In genomic region chr5:134571730-134572507, GRCm38 (mm10) we compare ENCODE assay signal across 8 mouse cellular contexts. TPM values are rescaled to one million over a fixed set of nuclear protein-coding genes. Genes with fewer than 3 reads are reported as not detected.
A peak's percentile ranks its signal among the peaks of the same experiment; 100 is the strongest.
DNase-seq lines count a peak whose midpoint lies in the region; ATAC-seq and TF ChIP-seq lines count a peak whose summit lies in the region.

No protein-coding gene starts in this region.

- no peaks in the 10 kb centered on the region for H3K36me3 ChIP-seq in embryonic facial prominence, embryonic 11.5 days (replicated peaks; ENCODE audit: control insufficient read depth, insufficient read depth, low read depth, low read length)
- H3K36me3 ChIP-seq in heart, postnatal 0 days (replicated peaks; ENCODE audit: control insufficient read depth, insufficient read depth, low read length): no peaks in the 10 kb centered on the region

- no peak for TF ChIP-seq CTCF in heart, postnatal 0 days (IDR thresholded peaks at IDR 0.05; ENCODE audit: low read depth)

- ATAC-seq in activated CD4-positive, CD25-positive, alpha-beta regulatory T cell, adult 4 months: peak; percentile 85
- ATAC-seq in embryonic facial prominence, embryonic 11.5 days (replicated peaks; ENCODE audit: insufficient number of reproducible peaks, low FRiP score, low TSS enrichment, low read depth): peak; percentile 60; the same call in 1 of the 2 replicates
- peak; percentile 67 for ATAC-seq in heart, postnatal 0 days (ENCODE audit: insufficient read depth, low read depth)

- peak overlapping the region; percentile 57 for H3K9ac ChIP-seq in embryonic facial prominence, embryonic 11.5 days (replicated peaks; ENCODE audit: low read length)
- peak overlapping the region; percentile 59 for H3K9ac ChIP-seq in heart, postnatal 0 days (replicated peaks; ENCODE audit: low read depth, low read length)

- peak overlapping the region; percentile 82 for H3K4me2 ChIP-seq in embryonic facial prominence, embryonic 11.5 days (ENCODE audit: low read depth, low read length)
- peak overlapping the region; percentile 75 for H3K4me2 ChIP-seq in heart, postnatal 0 days (ENCODE audit: low read depth, low read length)

- TF ChIP-seq EP300 in heart, postnatal 0 days (IDR thresholded peaks at IDR 0.05; ENCODE audit: low read depth): no peak

- 1% methylated on average over 23 of the region's 23 CpGs for WGBS in embryonic facial prominence, embryonic 11.5 days
- WGBS in heart, postnatal 0 days: 2% methylated on average over 23 of the region's 23 CpGs

- peak; percentile 61 to 63 for DNase-seq in cerebellum, adult 18-20 months
- DNase-seq in cerebellum, adult 9-11 months: no peak
- DNase-seq in embryonic facial prominence, embryonic 11.5 days (ENCODE audit: low spot score): peak; percentile 90
- peak; percentile 85 for DNase-seq in heart, postnatal 0 days (ENCODE audit: low spot score)
- peak; percentile 82 for DNase-seq in kidney, postnatal 14 days
- DNase-seq in lung, postnatal 36 days: peak; percentile 80
- peak; percentile 34 for DNase-seq in right cerebral cortex, postnatal 4 days

- H3K4me3 ChIP-seq in embryonic facial prominence, embryonic 11.5 days (ENCODE audit: low read depth, low read length): peak overlapping the region; percentile 42
- H3K4me3 ChIP-seq in heart, postnatal 0 days (ENCODE audit: low read depth, low read length): peak overlapping the region; percentile 66

- no peaks in the 10 kb centered on the region for H3K27me3 ChIP-seq in embryonic facial prominence, embryonic 11.5 days (ENCODE audit: control insufficient read depth, insufficient read depth, low read length)
- H3K27me3 ChIP-seq in heart, postnatal 0 days (ENCODE audit: control insufficient read depth, insufficient read depth, low read length): no peaks in the 10 kb centered on the region

- no peaks in the 10 kb centered on the region for H3K4me1 ChIP-seq in embryonic facial prominence, embryonic 11.5 days (ENCODE audit: control insufficient read depth, insufficient read depth, low read length)
- no peaks in the 10 kb centered on the region for H3K4me1 ChIP-seq in heart, postnatal 0 days (ENCODE audit: control insufficient read depth, insufficient read depth)

- peak overlapping the region; percentile 24; the same call in 1 of the 2 replicates for H3K27ac ChIP-seq in embryonic facial prominence, embryonic 11.5 days (replicated peaks; ENCODE audit: low read depth, low read length)
- peak overlapping the region; percentile 90 for H3K27ac ChIP-seq in heart, postnatal 0 days (ENCODE audit: low read depth)

- H3K9me3 ChIP-seq in embryonic facial prominence, embryonic 11.5 days (replicated peaks; ENCODE audit: control insufficient read depth, low read length): no peaks in the 10 kb centered on the region
- no peaks in the 10 kb centered on the region for H3K9me3 ChIP-seq in heart, postnatal 0 days (replicated peaks; ENCODE audit: control insufficient read depth, low read length)

RNA-seq across cellular contexts. Expression of gene Rfc2, which starts 9.2 kb away (rescaled TPM):
- polyA plus RNA-seq in activated CD4-positive, CD25-positive, alpha-beta regulatory T cell, adult 4 months (2017; shearing (Covaris generic)): 100 to 1,000 TPM; 129 to 149 TPM
- polyA plus RNA-seq in embryonic facial prominence, embryonic 11.5 days (2014; fragmentation: Nextera tagmentation; extraction: Ambion mirVana): 344 and 365 TPM in 2 replicates
- total RNA-seq in heart, postnatal 0 days (2014; rRNA removed; ENCODE audit: low replicate concordance): 53.1 and 64.6 TPM in 2 replicates
- 92.1 and 99.5 TPM in 2 replicates for polyA plus RNA-seq in heart, postnatal 0 days (2015; fragmentation: Nextera tagmentation; extraction: Ambion mirVana)

RNA-seq across cellular contexts. Expression of gene Syna, which starts 11.9 kb away (rescaled TPM):
- under 1 TPM in 1 of 2 experiments, not detected in 1; 0.43 TPM for polyA plus RNA-seq in activated CD4-positive, CD25-positive, alpha-beta regulatory T cell, adult 4 months (2017; shearing (Covaris generic))
- polyA plus RNA-seq in embryonic facial prominence, embryonic 11.5 days (2014; fragmentation: Nextera tagmentation; extraction: Ambion mirVana): 0.14 TPM in 1 of 2 replicates, not detected in the other
- total RNA-seq in heart, postnatal 0 days (2014; rRNA removed; ENCODE audit: low replicate concordance): not detected in 2 replicates
- not detected in 2 replicates for polyA plus RNA-seq in heart, postnatal 0 days (2015; fragmentation: Nextera tagmentation; extraction: Ambion mirVana)

RNA-seq across cellular contexts. Expression of gene Clip2, which starts 19.7 kb away (rescaled TPM):
- 1 to 10 TPM in 1 of 2 experiments, under 1 TPM in 1; 0.30 to 1.1 TPM for polyA plus RNA-seq in activated CD4-positive, CD25-positive, alpha-beta regulatory T cell, adult 4 months (2017; shearing (Covaris generic))
- polyA plus RNA-seq in embryonic facial prominence, embryonic 11.5 days (2014; fragmentation: Nextera tagmentation; extraction: Ambion mirVana): 4.6 and 5.5 TPM in 2 replicates
- 11.3 and 14.0 TPM in 2 replicates for total RNA-seq in heart, postnatal 0 days (2014; rRNA removed; ENCODE audit: low replicate concordance)
- polyA plus RNA-seq in heart, postnatal 0 days (2015; fragmentation: Nextera tagmentation; extraction: Ambion mirVana): 0.86 and 0.87 TPM in 2 replicates

RNA-seq across cellular contexts. Expression of gene Lat2, which starts 42.9 kb away (rescaled TPM):
- 1 to 10 TPM; 3.8 to 5.4 TPM for polyA plus RNA-seq in activated CD4-positive, CD25-positive, alpha-beta regulatory T cell, adult 4 months (2017; shearing (Covaris generic))
- 0.56 and 0.77 TPM in 2 replicates for polyA plus RNA-seq in embryonic facial prominence, embryonic 11.5 days (2014; fragmentation: Nextera tagmentation; extraction: Ambion mirVana)
- total RNA-seq in heart, postnatal 0 days (2014; rRNA removed; ENCODE audit: low replicate concordance): 0.97 and 10.7 TPM in 2 replicates
- 1.9 and 2.8 TPM in 2 replicates for polyA plus RNA-seq in heart, postnatal 0 days (2015; fragmentation: Nextera tagmentation; extraction: Ambion mirVana)
